Mouse (Mus musculus): ENCODE results near the gene Gm156.
"Not testable (repeated sequence)": the region's sequence is repeated elsewhere in the genome, so short reads cannot be mapped to it uniquely, and the experiment has no call there.

The Gm156 gene

GRCm38 (mm10) chr6:129784170-129784569 lies at the start of gene Gm156:
TSS of gene Gm156 (minus strand) at chr6:129784270.
- not testable (repeated sequence) for DNase-seq

GRCm38 (mm10) chr6:129825559-129825958 lies 41.5 kb upstream of the Gm156 start:
- DNase-seq = no peak

GRCm38 (mm10) chr6:129824004-129824403 lies 39.9 kb upstream of the Gm156 start:
- DNase-seq = no peak

- no peak for DNase-seq
These were observed 33.7 kb upstream of the Gm156 start for GRCm38 (mm10) chr6:129817731-129818130.

GRCm38 (mm10) chr6:129747654-129748032 lies 36.4 kb downstream of the Gm156 start:
- DNase-seq = no peak

GRCm38 (mm10) chr6:129747016-129747653 lies 36.9 kb downstream of the Gm156 start:
- DNase-seq = no peak

- DNase-seq = no peak
These were observed 37.9 kb downstream of the Gm156 start for GRCm38 (mm10) chr6:129746151-129746550.

GRCm38 (mm10) chr6:129740069-129740721 lies 43.9 kb downstream of the Gm156 start, which contains the start of gene Klri2:
TSS of gene Klri2 (minus strand) at chr6:129740484.
- DNase-seq = no peak

- DNase-seq = no peak
These were observed 47.7 kb downstream of the Gm156 start for GRCm38 (mm10) chr6:129736414-129736813.

GRCm38 (mm10) chr6:129727237-129727636 lies 56.8 kb downstream of the Gm156 start:
- DNase-seq = no peak

GRCm38 (mm10) chr6:129721390-129721789 lies 62.7 kb downstream of the Gm156 start:
- no peak for DNase-seq

GRCm38 (mm10) chr6:129720487-129720886 lies 63.6 kb downstream of the Gm156 start:
- DNase-seq = no peak

- no peak for DNase-seq
These were observed 67.0 kb downstream of the Gm156 start, which contains the start of gene Klri1 for GRCm38 (mm10) chr6:129717032-129717431. TSS of gene Klri1 (minus strand) at chr6:129717132.
